Mouse (Mus musculus) retina, postnatal 1 day (tissue): ENCODE data around the gene Gm4303.
"Not testable (repeated sequence)": the region's sequence is repeated elsewhere in the genome, so short reads cannot be mapped to it uniquely, and the experiment has no call there.

Experiments used
- DNase-seq: peaks from one replicate; pipeline ENCODE4 v3.0.0-alpha.2; 2012

Gm4303 gene

GRCm38 (mm10) chr10:100345672-100346071 lies at the start of gene Gm4303:
TSS of gene Gm4303 (plus strand) at chr10:100345972.
- DNase-seq, result not testable (repeated sequence)

- DNase-seq, result no peak
Measured at GRCm38 (mm10) chr10:100296105-100296504, 49.7 kb upstream of the Gm4303 start.

GRCm38 (mm10) chr10:100300106-100300505 lies 45.7 kb upstream of the Gm4303 start:
- not testable (repeated sequence) for DNase-seq

- DNase-seq, result not testable (repeated sequence)
Measured at GRCm38 (mm10) chr10:100335376-100335775, 10.4 kb upstream of the Gm4303 start, which contains the start of gene Gm4301. TSS of gene Gm4301 (plus strand) at chr10:100335676.

GRCm38 (mm10) chr10:100340536-100340935 lies 5.2 kb upstream of the Gm4303 start, which contains the start of gene Gm4302:
TSS of gene Gm4302 (plus strand) at chr10:100340836.
- DNase-seq, result not testable (repeated sequence)

GRCm38 (mm10) chr10:100350793-100351192 lies 5.0 kb downstream of the Gm4303 start, which contains the start of gene Gm4305:
TSS of gene Gm4305 (plus strand) at chr10:100351093.
- DNase-seq, result not testable (repeated sequence)

GRCm38 (mm10) chr10:100356841-100357240 lies 11.1 kb downstream of the Gm4303 start:
- not testable (repeated sequence) for DNase-seq

GRCm38 (mm10) chr10:100361038-100361437 lies 15.3 kb downstream of the Gm4303 start, which contains the start of gene Gm4307:
TSS of gene Gm4307 (plus strand) at chr10:100361338.
- DNase-seq, result not testable (repeated sequence)

GRCm38 (mm10) chr10:100382460-100382859 lies 36.7 kb downstream of the Gm4303 start, which contains the start of gene Gm4312:
TSS of gene Gm4312 (minus strand) at chr10:100382560.
- DNase-seq, result not testable (repeated sequence)
